Mouse (Mus musculus) liver, embryonic 12.5 days (tissue): ENCODE results near the gene Oma1. TPM values are rescaled to one million over a fixed set of nuclear protein-coding genes. Genes with fewer than 3 reads are reported as not detected.

ENCODE experiments used
- ATAC-seq: fragments of 200-750 bp; cut with Nextera tagmentation; 2 replicates; pipeline ENCODE4 v1.8.0; 2017; ENCODE audit warnings: moderate number of reproducible peaks, mild to moderate bottlenecking, moderate library complexity
- H3K27ac ChIP-seq: fragments of 300-500 bp; sonication (generic); 2 replicates; pipeline ENCODE4 v1.5.1; 2016; ENCODE audit warnings: mild to moderate bottlenecking
- H3K27me3 ChIP-seq: fragments of 300-500 bp; sonication (generic); replicated peaks from 2 replicates; pipeline ENCODE4 v1.6.1; 2016; ENCODE audit warnings: mild to moderate bottlenecking, moderate library complexity
- H3K36me3 ChIP-seq: fragments of 300-500 bp; sonication (generic); 2 replicates; pipeline ENCODE4 v1.6.1; 2016; ENCODE audit warnings: mild to moderate bottlenecking, moderate library complexity
- H3K4me1 ChIP-seq: fragments of 300-500 bp; sonication (generic); 2 replicates; pipeline ENCODE4 v1.6.1; 2016
- H3K4me2 ChIP-seq: fragments of 300-500 bp; sonication (generic); 2 replicates; pipeline ENCODE4 v1.6.1; 2016; ENCODE audit warnings: mild to moderate bottlenecking, moderate library complexity
- H3K4me3 ChIP-seq: fragments of 300-500 bp; sonication (generic); 2 replicates; pipeline ENCODE4 v1.5.1; 2016; ENCODE audit warnings: mild to moderate bottlenecking, moderate library complexity
- H3K9ac ChIP-seq: fragments of 300-500 bp; sonication (generic); 2 replicates; pipeline ENCODE4 v1.6.1; 2016; ENCODE audit warnings: mild to moderate bottlenecking, moderate library complexity
- H3K9me3 ChIP-seq: fragments of 300-500 bp; sonication (generic); replicated peaks from 2 replicates; pipeline ENCODE4 v1.6.1; 2016; ENCODE audit warnings: mild to moderate bottlenecking, moderate library complexity
- WGBS: fragments of 180-500 bp; shearing (Covaris S2); methylation state at CpG from one replicate; pipeline ENCODE4 v1.1.7; 2016; ENCODE audit not compliant: insufficient replicate concordance; 5-methylcytosine and 5-hydroxymethylcytosine counted together
- polyA plus RNA-seq: library from polyadenylated mRNA; unstranded; fragments of >200 nt; fragmentation: Nextera tagmentation; extraction: Ambion mirVana; gene quantifications from 2 replicates; pipeline ENCODE4 v1.2.1, GENCODE M21; 2016

Oma1 gene
- polyA plus RNA-seq, result 16.5 and 17.3 TPM in 2 replicates

GRCm38 (mm10) chr4:103313587-103314525, at the start of gene Oma1:
Gene Oma1 (plus strand): TSS chr4:103313812.
- peaks cover 11% of the 10 kb centered on the region for H3K4me1 ChIP-seq
- under 1% methylated on average over 45 of the region's 61 CpGs for WGBS
- H3K27ac ChIP-seq, result peak within 1 kb of the TSS; percentile 92
- H3K36me3 ChIP-seq, result peaks cover 2% of the 10 kb centered on the region; the same call in 1 of the 2 replicates
- no peaks in the 10 kb centered on the region for H3K9me3 ChIP-seq
- peak within 1 kb of the TSS; percentile 83 for H3K4me2 ChIP-seq
- peak within 1 kb of the TSS; percentile 84 for H3K9ac ChIP-seq
- peaks cover 7% of the 10 kb centered on the region; the same call in 1 of the 2 replicates for H3K27me3 ChIP-seq
- H3K4me3 ChIP-seq, result peak within 1 kb of the TSS; percentile 78
- peak; percentile 99 for ATAC-seq

GRCm38 (mm10) chr4:103263812-103264396, 49.7 kb upstream of the Oma1 start:
- H3K4me2 ChIP-seq, result no peak overlapping the region
- H3K9me3 ChIP-seq, result no peaks in the 10 kb centered on the region
- no peak overlapping the region for H3K27ac ChIP-seq
- H3K4me3 ChIP-seq, result no peak overlapping the region
- no peak for ATAC-seq
- H3K36me3 ChIP-seq, result no peaks in the 10 kb centered on the region
- H3K9ac ChIP-seq, result no peak overlapping the region
- no peaks in the 10 kb centered on the region for H3K4me1 ChIP-seq
- no peaks in the 10 kb centered on the region for H3K27me3 ChIP-seq
- WGBS, result 29% methylated on average over 8 of the region's 8 CpGs

DNA sequence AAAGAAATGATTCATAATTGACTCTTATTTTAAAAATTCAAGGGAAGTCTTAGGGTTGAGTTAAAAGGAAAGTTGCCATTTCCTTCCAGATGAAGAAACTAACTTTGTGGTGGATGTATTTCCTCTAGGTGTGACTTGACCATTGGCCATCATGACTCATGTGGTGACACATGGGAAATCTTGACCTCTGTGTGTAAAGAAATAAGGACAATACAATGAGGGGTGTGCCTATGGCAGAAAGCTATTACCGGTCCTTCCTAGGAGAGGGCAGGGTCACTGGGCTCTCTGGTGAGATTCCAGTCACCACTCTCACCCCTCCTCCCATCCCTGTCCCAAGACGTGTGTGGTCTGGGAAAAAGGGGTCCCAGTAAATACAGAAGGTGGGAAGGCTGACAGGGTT, 48.4 kb upstream of the Oma1 start:
- ATAC-seq, result no peak
- Histone ChIP-seq H3K27me3 (no peaks in the 10 kb centered on the region), H3K9me3 (no peaks in the 10 kb centered on the region), H3K4me2 (no peak overlapping the region), H3K4me3 (no peak overlapping the region), H3K27ac (no peak overlapping the region), H3K9ac (no peak overlapping the region), H3K4me1 (no peaks in the 10 kb centered on the region), H3K36me3 (no peaks in the 10 kb centered on the region)
- 39% methylated on average over 2 of the region's 2 CpGs for WGBS

GRCm38 (mm10) chr4:103269336-103269735, 44.3 kb upstream of the Oma1 start:
- 56% methylated on average over 4 of the region's 4 CpGs for WGBS
- H3K27me3 ChIP-seq, result no peaks in the 10 kb centered on the region

DNA sequence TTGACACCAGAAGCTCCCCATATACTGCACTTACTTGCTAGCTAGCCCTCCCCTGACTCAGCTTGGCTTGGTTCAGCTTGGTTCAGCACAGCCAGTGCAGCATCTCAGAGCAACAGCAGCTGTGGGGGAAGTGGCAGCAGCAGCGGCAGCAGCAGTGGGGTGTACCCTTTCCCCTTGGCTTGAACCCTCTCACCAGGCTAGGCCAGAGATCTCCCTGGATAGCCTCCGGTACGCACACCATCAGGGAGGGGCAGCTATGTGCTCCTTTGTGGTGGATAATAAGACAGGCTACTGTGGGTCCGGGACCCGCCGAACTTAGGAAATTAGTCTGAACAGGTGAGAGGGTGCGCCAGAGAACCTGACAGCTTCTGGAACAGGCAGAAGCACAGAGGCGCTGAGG, 40.6 kb upstream of the Oma1 start:
- H3K36me3 ChIP-seq, result no peaks in the 10 kb centered on the region
- ATAC-seq, result no peak
- H3K9ac ChIP-seq, result no peak overlapping the region
- H3K9me3 ChIP-seq, result no peaks in the 10 kb centered on the region
- 45% methylated on average over 8 of the region's 8 CpGs for WGBS
- no peak overlapping the region for H3K4me3 ChIP-seq
- no peak overlapping the region for H3K4me2 ChIP-seq
- no peaks in the 10 kb centered on the region for H3K27me3 ChIP-seq
- H3K27ac ChIP-seq, result no peak overlapping the region
- H3K4me1 ChIP-seq, result no peaks in the 10 kb centered on the region

More at GRCm38 (mm10) chr4:103269336-103269735, 44.3 kb upstream of the Oma1 start:
- H3K4me1 ChIP-seq, result no peaks in the 10 kb centered on the region
- no peaks in the 10 kb centered on the region for H3K9me3 ChIP-seq
- H3K4me3 ChIP-seq, result no peak overlapping the region
- no peak overlapping the region for H3K27ac ChIP-seq
- no peaks in the 10 kb centered on the region for H3K36me3 ChIP-seq
- no peak overlapping the region for H3K9ac ChIP-seq
- ATAC-seq, result no peak
- no peak overlapping the region for H3K4me2 ChIP-seq

GRCm38 (mm10) chr4:103288342-103288741, 25.3 kb upstream of the Oma1 start:
- no peak overlapping the region for H3K9ac ChIP-seq
- H3K4me1 ChIP-seq, result no peaks in the 10 kb centered on the region
- H3K27ac ChIP-seq, result no peak overlapping the region
- H3K4me2 ChIP-seq, result no peak overlapping the region
- H3K9me3 ChIP-seq, result no peaks in the 10 kb centered on the region
- no peak overlapping the region for H3K4me3 ChIP-seq
- no peaks in the 10 kb centered on the region for H3K36me3 ChIP-seq
- 63% methylated on average over 7 of the region's 7 CpGs for WGBS
- H3K27me3 ChIP-seq, result no peaks in the 10 kb centered on the region
- ATAC-seq, result no peak

GRCm38 (mm10) chr4:103290763-103291162, 22.8 kb upstream of the Oma1 start, which contains the start of gene 4921539E11Rik:
Gene 4921539E11Rik (minus strand): TSS chr4:103290863.
- 56% methylated on average over 2 of the region's 2 CpGs for WGBS
- Histone ChIP-seq H3K4me1 (no peaks in the 10 kb centered on the region), H3K36me3 (no peaks in the 10 kb centered on the region), H3K9me3 (no peaks in the 10 kb centered on the region), H3K27ac (no peak within 1 kb of the TSS), H3K9ac (no peak within 1 kb of the TSS), H3K4me2 (no peak within 1 kb of the TSS), H3K4me3 (no peak within 1 kb of the TSS), H3K27me3 (no peaks in the 10 kb centered on the region)
- ATAC-seq, result no peak

DNA sequence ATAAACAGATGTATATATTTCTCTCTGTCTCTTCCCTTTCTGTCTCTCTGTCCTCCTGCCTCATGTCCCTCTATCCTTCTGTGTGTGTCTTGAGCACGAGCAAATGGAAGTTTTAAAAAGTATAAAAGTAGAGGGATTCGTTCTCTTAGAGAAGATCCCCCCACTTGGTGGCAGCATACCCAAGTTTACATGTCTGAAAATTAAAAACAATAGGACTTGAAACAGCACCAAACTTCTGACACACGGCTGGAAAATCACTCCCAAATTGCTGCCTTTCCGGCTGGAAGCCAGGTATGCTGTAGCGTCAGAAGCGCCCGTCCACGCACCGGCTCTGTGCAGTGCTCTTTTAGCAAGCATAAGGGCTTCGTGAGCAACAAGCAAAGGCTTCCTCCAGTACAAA, 14.3 kb upstream of the Oma1 start:
- 69% methylated on average over 10 of the region's 10 CpGs for WGBS
- no peak for ATAC-seq

GRCm38 (mm10) chr4:103303851-103304250, 9.8 kb upstream of the Oma1 start:
- Histone ChIP-seq H3K4me1 (no peaks in the 10 kb centered on the region), H3K27ac (no peak overlapping the region), H3K36me3 (no peaks in the 10 kb centered on the region), H3K9ac (no peak overlapping the region), H3K4me3 (no peak overlapping the region), H3K27me3 (no peaks in the 10 kb centered on the region), H3K4me2 (no peak overlapping the region), H3K9me3 (no peaks in the 10 kb centered on the region)
- no peak for ATAC-seq
- 57% methylated on average over 1 of the region's 1 CpGs for WGBS

More for the DNA sequence above, 14.3 kb upstream of the Oma1 start:
- H3K4me1 ChIP-seq, result no peaks in the 10 kb centered on the region
- H3K4me3 ChIP-seq, result no peak overlapping the region
- no peaks in the 10 kb centered on the region for H3K9me3 ChIP-seq
- no peaks in the 10 kb centered on the region for H3K27me3 ChIP-seq
- H3K27ac ChIP-seq, result no peak overlapping the region
- no peak overlapping the region for H3K9ac ChIP-seq
- H3K36me3 ChIP-seq, result no peaks in the 10 kb centered on the region
- no peak overlapping the region for H3K4me2 ChIP-seq

DNA sequence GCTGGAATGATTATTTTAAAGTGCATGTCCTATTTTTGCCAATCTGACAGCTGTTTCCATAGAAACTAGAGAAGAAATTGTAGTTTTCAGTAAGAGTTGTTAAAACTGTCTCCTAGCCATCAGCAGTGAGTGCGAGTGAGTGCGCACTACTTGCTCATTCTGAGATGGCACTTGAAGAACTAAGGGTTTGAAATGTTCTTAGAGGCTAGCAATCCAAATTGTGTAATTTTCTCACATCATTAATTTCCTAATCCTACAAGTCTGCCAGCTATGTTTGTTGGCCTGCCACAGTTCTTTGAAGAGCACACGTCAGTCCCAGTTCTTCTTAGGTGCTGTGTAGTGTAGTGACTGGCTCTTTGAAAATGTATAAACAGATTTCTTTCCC, 906 bp downstream of the Oma1 start:
- no peak overlapping the region for H3K27ac ChIP-seq

DNA sequence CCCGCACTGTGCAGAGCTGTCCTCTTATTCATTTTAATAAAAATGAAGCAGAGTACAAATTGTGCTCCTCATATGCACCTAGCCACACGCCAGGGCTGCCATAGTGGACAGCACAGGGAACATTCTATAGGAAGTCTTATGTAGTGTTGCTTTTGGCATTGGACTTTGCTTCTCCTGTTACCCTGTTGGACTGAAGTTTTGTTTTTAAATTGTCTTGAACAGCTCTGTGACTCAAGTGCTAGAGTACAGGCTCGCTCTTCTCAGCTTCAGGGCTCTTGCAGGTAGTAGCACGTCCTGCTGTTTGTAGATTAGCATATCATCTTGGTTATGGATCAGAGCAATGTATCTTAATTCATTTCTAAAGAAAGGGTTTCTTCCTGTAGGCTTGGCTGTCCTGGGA, 2.2 kb downstream of the Oma1 start:
- H3K4me2 ChIP-seq, result no peak overlapping the region
- ATAC-seq, result no peak
- H3K9ac ChIP-seq, result no peak overlapping the region
- H3K36me3 ChIP-seq, result peaks cover 7% of the 10 kb centered on the region; the same call in 1 of the 2 replicates
- peaks cover 11% of the 10 kb centered on the region for H3K4me1 ChIP-seq
- H3K4me3 ChIP-seq, result no peak overlapping the region
- H3K27ac ChIP-seq, result no peak overlapping the region
- H3K27me3 ChIP-seq, result peaks cover 4% of the 10 kb centered on the region; the same call in 1 of the 2 replicates
- no peaks in the 10 kb centered on the region for H3K9me3 ChIP-seq
- 72% methylated on average over 4 of the region's 4 CpGs for WGBS

More for the DNA sequence above, 906 bp downstream of the Oma1 start:
- 52% methylated on average over 3 of the region's 3 CpGs for WGBS
- peaks cover 11% of the 10 kb centered on the region for H3K4me1 ChIP-seq
- H3K36me3 ChIP-seq, result peaks cover 7% of the 10 kb centered on the region; the same call in 1 of the 2 replicates
- H3K4me3 ChIP-seq, result peak overlapping the region; percentile 78
- ATAC-seq, result no peak
- H3K27me3 ChIP-seq, result peaks cover 7% of the 10 kb centered on the region; the same call in 1 of the 2 replicates
- H3K4me2 ChIP-seq, result peak overlapping the region; percentile 83
- peak overlapping the region; percentile 84; the same call in 1 of the 2 replicates for H3K9ac ChIP-seq
- no peaks in the 10 kb centered on the region for H3K9me3 ChIP-seq

GRCm38 (mm10) chr4:103321461-103321860, 7.8 kb downstream of the Oma1 start:
- no peak overlapping the region for H3K4me3 ChIP-seq
- no peaks in the 10 kb centered on the region for H3K27me3 ChIP-seq
- H3K4me1 ChIP-seq, result no peaks in the 10 kb centered on the region
- H3K27ac ChIP-seq, result no peak overlapping the region
- H3K9me3 ChIP-seq, result no peaks in the 10 kb centered on the region
- WGBS, result 62% methylated on average over 6 of the region's 6 CpGs
- H3K4me2 ChIP-seq, result no peak overlapping the region
- no peak overlapping the region for H3K9ac ChIP-seq
- peaks cover 21% of the 10 kb centered on the region for H3K36me3 ChIP-seq
- ATAC-seq, result no peak
